Mouse (Mus musculus): ENCODE measurements at regions not wholly inside any gene's neighbourhood (a gene's known extent, or its start where the extent isn't known, plus 50 kb on each side); places are given as distances from the start of the nearest gene placed in this dataset.

DNA sequence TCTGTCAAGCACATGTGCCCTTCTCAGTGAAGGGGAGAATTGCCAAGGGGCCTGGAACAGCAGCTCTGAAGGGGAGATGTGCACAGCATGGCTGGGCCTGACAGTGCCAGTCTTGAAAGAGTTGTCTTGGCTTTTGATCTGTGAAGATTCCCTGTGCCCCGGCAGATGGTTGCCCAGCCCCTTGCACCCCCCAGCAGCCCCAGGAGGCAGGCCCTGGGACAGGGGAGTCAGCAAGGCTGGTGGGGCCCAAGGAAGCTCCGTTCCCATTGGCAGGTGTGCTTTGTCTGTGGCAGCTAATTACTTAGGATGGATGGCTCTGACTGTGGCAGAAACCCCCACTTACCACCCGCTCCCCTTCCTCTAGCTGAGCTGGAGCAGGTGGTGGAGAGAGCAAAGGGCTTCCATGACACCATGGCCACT, 58.6 kb downstream of the Tspan17 start:
- DNase-seq: no peak

DNA sequence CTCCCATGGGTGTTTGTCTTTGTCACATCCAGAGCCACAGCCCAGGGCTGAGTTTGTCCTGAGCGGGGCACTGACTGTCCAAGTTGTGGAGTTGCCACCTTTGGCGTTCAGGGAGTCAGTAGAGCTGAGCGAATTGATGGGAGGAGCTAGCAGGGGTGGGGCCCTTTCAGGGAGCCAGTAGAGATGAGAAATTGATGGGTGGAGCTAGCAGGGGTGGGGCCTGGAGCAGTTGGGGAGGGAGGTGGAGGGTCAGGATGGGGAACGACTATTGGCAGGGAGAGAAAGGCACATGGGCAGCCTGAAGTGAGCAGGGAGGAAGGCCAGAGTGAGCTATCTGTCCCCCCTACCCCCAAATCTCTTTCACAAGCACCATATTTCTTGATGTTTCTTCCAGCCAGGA, 62.0 kb downstream of the Tspan17 start:
- DNase-seq: no peak

DNA sequence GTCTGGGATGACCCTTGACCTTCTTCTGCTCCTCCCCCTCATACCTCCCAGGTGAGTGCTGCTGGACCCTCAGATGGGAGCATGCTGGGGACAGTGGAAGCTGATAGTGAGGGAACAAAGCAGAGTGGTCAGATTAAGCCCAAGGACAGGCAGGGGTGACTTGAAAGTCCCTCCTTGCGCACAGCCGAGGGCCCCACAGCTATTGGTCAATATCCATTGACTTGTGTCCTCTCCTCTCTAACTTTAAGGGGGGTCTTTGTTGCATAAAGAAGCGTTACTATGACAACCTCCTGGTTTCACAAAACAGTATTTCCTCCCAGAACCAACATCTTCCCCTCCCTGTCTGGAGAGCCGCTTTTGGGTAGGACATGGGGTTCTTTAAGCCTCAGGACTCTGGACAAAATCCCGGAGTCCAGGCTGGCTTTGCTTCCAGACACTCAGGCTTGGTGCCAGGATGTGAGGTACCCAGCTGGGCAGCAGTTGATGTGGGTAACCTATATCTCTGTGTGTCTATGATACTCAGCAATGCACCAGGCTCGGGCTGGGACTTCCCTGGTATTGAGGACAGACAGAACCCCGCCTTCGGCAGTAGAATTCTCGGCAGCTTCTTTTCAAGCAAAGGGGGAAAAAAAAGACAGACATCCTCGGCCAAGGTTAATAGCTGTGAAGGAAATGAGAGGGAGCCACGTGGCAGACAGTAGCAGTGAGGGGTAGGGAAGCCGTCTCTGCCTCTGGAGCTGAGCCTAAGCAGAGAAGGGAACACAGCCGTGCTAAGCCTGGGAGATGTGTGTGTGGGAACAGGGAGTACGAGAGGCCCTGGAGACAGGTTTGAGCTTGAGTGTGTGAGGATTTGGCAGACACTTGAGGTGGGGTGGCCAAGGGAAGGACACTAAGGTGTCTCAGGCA, 66.4 kb downstream of the Tspan17 start:
- DNase-seq: peak; percentile 23

DNA sequence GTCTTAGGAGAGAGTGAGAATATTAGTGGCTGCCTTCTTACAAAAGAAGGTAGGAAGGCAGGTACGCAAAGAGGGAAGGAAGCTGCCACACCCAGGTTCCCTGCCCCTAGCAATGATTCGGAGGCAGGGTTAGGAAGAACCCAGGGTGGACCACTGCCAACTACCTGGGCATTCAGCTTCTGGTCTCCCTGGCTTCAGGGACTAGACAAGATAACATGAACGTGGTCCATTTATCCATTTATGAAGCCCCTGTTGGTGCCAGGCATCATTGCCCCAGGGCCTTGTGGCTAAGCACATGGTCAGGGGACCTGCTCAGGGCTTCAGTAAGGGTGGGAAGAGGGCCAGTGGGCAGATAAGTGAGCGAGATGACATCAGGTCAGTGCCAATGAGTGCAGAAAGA, 73.8 kb downstream of the Tspan17 start:
- no peak for DNase-seq

DNA sequence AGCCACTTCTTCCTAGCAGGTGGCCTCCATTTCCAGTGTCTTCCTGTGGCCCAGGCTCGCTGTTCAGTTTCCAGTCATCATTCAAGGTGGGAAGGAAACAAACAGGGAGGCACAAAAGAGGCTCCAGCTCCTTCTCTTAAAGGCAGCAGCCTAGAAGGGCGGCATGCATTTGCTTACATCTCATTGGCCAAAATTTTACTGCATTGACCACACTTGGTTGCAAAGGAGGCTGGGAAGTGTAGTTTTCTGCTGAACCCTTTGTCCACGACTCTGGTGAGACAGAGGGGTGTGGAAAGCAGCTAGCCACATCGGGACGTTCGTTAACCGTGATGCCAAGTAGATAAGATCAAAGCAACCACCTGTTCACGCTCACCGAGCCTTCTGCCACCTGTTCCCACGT, 74.9 kb downstream of the Tspan17 start:
- DNase-seq: no peak

DNA sequence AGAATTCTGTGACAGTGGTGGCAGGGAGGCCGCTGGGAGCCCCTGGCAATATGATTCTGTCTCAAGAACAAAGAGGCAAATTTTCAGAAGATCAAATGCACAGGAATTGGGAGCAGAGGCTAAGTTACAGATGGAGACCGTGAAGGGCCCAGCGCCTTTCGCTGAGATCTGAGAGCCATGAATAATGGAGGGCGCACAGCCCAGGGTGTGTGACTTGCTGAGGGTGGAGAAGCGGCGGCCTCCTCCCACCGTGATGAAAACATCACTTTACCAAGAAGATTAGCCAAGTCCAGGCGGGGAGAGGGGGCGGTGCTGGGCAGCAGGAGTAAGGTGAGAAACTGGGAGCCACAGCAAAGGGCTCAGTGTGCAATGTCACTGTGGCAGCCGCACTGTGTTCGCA, 77.2 kb upstream of the Unc5a start:
- DNase-seq: no peak

DNA sequence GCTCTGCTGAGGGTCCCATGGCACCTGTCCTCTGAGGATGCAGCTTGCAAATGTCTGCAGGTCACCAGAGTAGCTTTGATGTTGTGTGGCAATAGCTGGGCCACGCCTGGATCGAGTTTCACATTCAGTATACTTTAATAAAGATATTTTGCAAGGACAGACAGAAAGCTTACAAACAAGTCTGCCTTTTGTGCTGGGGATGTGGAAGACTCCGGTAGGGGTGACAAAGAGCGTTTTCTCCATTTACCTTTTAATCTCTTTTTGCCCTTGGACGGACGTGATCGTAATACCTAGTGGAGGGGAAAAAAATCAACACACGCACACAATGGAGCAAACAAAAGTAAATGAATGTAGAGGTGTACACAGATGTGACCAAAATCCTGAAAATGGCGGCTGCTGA, 75.3 kb upstream of the Unc5a start:
- DNase-seq: no peak

DNA sequence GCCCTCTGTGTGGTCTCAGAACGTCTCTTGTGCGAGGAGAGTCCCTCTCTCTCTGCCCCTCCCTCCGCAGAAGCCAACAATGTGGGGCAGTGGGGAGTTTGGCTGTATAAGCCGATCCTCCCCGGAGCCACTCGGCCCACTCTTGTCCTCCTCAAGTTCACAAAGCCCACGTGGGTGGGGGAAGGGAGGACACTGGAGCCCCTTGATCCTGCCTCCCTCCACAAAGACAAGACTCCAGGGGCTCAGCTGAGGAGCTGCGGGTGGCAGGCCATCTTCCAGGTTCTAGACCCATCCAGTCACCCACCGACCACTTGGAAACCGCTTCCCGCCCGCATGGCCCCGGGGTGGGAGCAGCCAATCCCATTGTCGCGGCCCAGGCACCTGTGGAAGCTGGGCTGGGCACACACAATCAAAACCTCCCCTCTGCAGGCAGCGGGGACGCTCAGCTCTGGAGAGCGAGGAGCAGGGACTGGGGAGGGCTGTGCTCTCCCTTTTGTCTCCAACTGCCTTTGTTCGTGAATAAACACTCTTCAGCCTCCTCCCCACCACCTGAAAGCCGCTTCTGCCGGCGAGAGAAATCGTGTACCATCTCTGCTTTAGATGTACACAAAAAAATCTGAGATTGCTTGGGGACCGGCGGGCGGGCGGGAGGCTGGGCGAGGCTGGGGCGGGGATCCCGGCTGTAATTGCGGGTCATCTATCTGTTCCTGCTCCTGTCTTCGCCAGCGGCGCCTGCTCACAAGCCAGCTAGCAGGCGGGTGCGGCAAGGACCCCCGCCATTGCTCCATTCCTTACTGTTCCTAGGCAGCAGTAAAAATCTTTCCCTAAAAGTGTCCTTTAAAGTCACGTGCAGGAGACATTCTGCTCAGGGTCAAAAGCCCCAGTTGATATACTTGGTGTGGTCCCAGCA, 74.7 kb upstream of the Unc5a start:
- no peak for DNase-seq

DNA sequence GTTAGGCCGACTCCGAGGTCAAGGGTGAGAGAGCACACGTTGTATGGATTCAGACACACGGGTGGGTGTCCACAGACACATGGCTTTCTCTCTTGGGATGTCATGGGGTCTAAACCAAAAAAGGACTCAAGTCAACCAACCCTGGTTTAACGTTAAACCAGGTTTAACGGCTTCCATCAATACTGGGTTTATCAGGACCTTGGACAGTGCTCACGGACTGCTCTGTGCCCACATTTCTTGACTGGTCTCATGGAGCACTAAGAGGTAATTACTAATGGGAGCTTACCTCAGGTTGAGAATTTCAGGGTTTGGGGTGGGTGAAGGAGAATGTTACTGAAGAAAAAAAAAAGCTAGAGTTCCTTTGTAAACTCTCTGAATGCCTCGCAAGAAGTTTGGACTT, 72.7 kb upstream of the Unc5a start:
- no peak for DNase-seq

DNA sequence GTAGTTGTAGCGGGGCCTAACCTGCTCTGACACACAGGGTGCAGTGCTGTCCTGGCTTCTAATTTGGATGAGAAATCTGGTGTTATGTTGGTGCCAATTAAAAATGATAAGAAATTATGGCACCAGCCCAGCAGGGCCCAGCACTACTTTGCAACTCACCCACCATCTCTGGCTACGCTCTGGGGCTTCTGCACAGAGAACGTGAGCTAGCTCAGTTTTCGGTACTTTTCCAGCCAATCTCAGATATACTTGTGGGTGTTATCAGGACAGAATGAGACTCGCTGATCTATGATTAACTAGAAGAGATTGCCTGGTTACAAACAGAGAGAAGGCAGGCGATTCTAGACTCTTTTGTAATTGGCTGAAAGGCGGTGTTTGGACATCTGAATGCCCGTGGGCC, 71.6 kb upstream of the Unc5a start:
- DNase-seq: no peak

DNA sequence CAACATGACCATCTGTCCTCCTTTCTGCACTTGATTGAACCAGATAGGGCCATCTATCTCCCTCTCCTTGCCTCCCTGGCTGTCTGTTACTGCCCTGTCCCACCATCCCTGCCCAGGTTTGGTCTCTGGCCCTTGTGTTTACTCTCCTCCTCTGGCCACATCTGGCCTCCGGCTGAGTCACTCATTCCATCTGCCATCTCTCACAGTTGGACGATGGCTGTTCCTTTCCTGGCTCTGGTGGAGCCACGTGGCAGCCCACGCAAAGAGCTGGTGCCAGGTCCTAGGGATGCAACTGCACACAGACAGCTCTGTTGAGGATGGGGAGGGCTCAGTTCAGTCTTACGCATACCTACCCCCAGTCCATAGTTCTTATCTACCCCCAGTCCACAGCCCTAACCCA, 69.9 kb upstream of the Unc5a start:
- peak; percentile 66 for DNase-seq

DNA sequence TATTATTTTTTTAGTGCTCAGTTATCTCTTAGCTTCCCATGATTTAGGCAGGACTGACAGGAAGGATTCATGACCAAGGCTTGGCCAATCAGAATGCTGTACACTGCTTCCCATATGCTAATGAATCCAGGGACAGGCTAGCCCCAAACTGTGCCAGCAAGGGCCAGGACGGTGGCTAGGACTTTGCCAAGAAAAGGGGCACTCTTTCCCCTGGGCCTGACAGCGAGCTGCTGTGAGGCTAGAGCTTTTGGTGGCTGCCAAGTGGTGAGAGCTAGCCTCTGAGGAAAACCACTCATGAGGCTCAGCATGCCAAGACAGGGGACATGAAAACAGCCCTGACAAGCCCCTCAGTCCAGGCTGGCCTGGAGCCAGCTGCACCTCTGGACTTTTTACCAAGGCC, 69.0 kb upstream of the Unc5a start:
- no peak for DNase-seq

DNA sequence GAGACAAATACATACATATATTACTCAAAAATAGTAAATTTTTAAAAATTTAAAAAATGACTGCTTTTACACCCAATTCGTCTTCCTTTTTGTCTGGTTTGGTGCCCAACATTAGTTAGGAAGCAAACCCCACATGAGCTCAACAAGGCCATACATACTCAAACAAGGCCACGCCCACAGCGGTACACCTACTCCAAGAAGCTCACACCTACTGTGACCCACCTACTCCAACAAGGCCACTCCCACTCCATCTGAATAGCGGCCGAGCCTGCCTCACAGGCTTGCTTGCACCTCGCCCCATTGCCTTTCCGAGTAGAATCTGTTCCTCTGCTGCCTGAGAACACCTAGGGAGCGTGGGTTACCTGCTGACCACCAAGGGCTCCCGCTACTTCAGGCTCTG, 66.4 kb upstream of the Unc5a start:
- DNase-seq: no peak

DNA sequence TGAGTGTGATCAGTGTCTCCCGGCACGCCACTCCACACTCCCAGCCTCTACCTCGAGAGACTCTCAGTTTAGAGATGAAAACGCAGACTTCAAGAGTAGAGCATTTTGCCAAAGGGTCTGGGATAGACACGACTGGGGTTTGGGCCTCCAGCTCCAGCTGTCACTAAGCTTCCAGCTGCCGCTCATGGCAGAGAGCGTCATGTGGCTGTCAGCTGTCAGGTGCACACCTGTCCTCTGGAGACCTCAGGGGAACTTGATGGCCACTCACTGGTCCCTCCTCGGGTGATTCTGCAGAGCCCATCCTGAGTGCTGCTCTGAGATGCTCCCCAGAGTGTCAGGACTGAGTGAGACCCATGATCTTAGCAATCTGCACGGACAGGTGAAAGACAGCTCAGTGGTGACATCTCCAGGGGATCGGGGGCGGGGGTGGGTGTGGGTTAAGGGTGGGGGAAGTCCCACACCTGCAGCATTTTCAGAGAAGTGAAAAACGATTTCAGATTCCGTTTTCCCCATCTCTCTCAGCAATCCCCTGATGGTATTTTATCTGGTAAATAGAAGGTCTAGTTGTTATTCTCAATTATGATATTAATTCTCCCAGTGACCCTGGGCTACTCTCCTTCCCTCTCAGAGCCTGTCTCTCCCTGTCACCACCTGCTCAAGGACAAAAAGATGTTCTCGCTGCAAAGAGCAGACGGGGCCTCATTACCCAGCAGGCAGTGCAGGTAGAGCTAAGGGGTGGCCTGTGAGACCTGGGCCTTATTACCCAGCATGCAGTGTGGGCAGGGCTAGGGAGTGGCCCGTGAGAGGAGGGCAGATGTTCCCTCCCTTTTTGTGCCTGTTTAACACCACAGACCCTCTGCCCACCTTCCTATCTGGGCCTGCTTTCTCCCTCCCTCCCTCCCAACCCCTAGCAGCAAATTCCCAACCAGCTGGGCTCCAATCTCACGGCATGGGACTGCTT, 65.2 kb upstream of the Unc5a start:
- no peak for DNase-seq

DNA sequence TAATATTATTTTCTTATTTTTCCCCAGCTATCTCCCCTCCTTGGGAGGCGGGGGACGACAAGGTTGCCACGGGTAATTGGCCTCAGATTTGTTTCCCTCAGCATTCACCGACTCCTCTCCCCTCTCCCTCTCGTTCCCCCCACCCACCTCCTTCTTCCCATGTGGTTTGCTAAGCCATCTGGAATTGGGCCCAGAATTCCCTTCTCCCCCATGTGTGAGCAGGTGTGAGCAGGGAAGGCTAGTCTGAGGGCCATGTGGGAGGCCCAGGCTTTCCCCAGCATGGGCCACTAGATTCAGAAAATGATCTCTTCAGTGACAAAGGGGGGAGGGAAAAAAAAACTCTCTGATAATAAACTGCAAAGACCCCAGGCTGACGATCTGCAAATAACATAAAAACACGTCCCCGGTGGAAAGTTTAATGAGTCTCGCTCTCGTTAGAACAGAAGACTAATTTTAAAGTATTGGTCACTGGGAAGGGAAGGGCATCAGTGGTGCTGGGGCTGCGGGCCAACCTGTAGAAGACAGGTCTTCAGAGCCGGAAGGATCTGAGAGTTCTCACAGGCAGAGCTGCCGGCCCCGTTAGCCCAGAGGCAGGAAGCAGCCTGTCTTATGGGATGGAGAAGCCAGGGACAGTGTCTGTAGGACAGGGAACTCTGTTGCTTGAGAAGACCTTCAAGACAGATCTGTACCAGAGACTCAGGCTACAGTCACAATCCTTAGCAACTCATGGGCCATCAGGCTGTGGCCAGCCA, 64.3 kb upstream of the Unc5a start:
- peak; percentile 43 for DNase-seq

DNA sequence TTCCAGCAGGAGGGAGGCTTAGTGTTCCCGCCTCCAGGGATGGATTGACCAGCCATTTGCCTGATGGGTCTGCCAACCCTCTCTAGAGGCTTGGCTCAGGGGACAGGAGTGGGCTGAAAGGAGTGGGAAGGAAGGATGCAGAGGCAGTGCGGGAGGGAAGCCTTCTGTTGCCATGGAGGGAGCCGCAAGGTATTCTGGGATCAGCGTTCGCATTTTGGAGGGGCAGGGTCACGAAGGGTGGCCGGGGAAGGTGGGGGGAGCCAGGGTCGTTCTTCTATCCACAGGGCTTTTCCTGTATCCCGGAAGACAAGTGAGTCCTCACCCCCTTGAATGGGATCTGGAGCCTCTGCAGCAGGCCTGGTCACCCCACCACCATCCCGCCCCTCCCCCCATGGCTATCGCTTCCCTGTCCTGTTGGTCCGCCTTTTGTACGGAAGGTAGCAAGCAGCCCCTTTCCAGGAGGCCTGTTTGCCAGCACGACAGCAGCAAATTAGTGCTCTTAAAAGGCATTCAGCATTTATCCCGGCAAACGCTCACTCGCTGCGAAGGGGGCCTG, 61.8 kb upstream of the Unc5a start:
- peak; percentile 23 for DNase-seq

DNA sequence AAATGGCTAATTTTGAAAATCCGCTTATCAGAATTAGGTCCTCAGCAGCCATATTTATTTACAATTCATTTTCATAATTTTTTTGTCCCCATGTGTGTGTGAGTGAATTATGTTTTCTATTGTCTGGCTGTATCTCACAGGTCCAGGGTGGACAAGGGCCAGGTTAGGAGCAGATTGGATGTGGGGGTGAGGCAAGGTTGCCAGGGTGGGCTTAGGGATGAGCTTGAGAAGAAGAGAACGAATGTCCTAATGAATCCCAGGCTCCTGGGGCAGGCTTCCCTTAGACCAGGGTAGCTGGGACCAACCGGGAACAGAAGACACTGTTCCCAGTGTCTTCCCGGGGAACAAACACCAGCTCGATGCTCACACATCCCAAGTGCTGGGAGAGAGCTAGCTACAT, 61.2 kb upstream of the Unc5a start:
- DNase-seq: no peak

DNA sequence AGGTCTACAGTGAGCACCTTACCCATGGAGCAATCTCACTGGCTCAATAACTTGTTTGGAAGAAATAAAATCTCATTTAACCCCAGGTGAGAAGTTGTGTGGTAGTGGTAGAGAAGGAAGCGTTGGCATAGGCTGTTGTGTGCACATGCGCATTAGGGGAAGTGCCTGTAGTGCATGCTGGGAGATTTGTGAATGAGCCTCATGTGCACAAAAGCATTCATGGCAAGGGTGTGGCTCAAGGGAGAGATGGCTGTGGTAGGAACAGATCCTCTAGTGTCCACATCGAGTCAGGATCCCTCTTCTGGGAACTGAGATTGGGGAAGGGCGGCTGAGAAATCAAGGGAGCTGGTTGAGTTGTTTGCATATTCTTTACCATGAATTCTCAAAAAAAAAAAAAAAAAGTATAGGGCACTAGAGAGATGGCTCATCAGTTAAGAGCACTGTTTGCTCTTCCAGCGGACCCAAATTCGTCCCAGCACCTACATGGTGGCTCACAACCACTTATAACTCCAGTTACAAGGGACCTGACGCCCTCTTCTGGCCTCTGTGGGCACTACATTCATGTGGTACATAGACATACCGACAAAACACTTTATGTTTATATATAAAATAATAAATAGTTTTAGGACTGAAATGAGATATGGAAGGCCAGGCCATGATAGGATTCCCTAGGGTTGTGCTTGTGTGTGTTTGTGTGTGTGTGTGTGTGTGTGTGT, 59.4 kb upstream of the Unc5a start:
- no peak for DNase-seq

DNA sequence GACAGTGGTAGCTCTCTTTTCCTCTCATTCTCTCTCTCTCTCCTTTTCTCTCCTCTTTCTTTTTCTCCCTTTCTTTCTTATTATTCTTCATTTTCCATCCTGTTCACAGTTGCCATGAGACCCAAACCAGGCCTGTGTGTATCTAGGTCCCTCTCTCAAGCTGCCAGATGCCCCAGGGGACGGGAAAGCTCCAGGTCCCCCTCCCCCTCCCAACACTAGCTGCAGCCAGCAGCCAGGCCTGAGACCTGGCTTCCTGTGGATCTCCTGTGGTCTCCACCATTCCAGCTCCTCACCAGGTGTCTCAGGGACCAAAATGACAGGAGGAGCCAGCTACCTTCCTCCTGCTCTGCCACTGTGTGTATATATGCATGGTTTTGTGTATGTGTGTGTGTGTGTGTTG, 56.6 kb upstream of the Unc5a start:
- DNase-seq: no peak

DNA sequence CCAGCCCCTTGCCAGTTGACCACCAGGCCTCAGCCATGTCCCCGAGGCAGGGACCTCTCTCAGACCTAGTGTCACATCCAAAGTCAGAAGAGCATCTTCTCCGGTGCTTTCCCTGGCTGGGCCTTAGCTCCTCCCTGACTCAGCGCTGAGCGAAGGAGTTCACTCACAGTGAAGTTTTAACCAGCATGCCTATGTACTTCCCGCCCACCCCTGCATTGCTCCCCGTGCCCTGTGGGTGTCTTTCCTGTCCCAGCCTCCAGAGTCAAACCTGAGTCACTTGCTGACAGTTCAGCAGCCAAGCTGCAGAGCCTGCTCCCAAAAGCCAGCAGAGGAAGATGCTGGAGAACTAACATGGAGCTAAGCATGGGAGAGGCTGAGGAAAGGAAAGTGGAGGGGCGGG, 55.6 kb upstream of the Unc5a start:
- no peak for DNase-seq

DNA sequence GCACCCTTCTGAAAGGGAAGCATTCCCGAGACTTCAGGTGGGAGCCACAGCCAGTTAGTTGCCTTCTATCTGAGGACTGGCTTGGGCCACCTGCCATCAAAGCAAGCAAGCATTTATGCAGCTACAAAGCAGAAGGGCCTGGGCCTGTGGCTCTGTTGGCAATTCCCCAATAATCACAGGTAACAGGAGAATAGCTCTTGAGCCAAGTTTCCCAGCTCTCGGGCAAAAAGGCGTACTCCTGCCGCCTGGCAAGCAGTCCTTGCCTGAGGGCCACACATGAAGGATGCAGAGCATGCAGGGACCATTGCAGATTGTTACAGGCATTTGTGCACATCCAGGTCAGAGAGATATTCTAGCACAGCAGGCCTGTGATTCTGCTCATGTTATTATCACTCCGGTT, 53.2 kb upstream of the Unc5a start:
- no peak for DNase-seq

Measured in right cerebral cortex, postnatal 14 days (tissue).